Mouse (Mus musculus): ENCODE data around the gene Cend1. TPM values are rescaled to one million over a fixed set of nuclear protein-coding genes. Genes with fewer than 3 reads are reported as not detected.
"Not testable (repeated sequence)": the region's sequence is repeated elsewhere in the genome, so short reads cannot be mapped to it uniquely, and the experiment has no call there.

Gene Cend1
- polyA plus RNA-seq, 1 experiment from 2014 or later, result 0.25 TPM

GRCm38 (mm10) chr7:141416144-141416841 is 13.0 kb downstream of the Cend1 start:
- Histone ChIP-seq H3K9ac (replicated peaks; ENCODE audit: low read depth) (no peak overlapping the region), H3K27me3 (replicated peaks; ENCODE audit: insufficient read depth, low read length) (no peaks in the 10 kb centered on the region), H3K4me1 (ENCODE audit: insufficient read depth, low read depth, low read length) (no peaks in the 10 kb centered on the region; the same call in 1 of the 2 replicates), H3K4me2 (replicated peaks; ENCODE audit: low read depth, low read length) (no peak overlapping the region), H3K27ac (ENCODE audit: low read length) (no peak overlapping the region), H3K36me3 (ENCODE audit: insufficient read depth, low read length) (no peaks in the 10 kb centered on the region), H3K9me3 (ENCODE audit: low read length) (no peaks in the 10 kb centered on the region), H3K4me3 (ENCODE audit: low read depth, low read length) (no peak overlapping the region)
- 75% methylated on average over 6 of the region's 6 CpGs for WGBS
- ATAC-seq (no peak), DNase-seq (ENCODE audit: low spot score) (no peak)
- no peak for TF ChIP-seq CTCF (IDR thresholded peaks at IDR 0.05)
- TF ChIP-seq EP300 (IDR thresholded peaks at IDR 0.05), result no peak

GRCm38 (mm10) chr7:141413809-141414584 is 15.3 kb downstream of the Cend1 start, which contains the start of gene Gatd1:
Gene Gatd1 (minus strand): TSS chr7:141414136.
- no peaks in the 10 kb centered on the region for H3K27me3 ChIP-seq (replicated peaks; ENCODE audit: insufficient read depth, low read length)
- peak; percentile 99 for DNase-seq (ENCODE audit: low spot score)
- no peaks in the 10 kb centered on the region for H3K9me3 ChIP-seq (ENCODE audit: low read length)
- H3K4me2 ChIP-seq (replicated peaks; ENCODE audit: low read depth, low read length), result peak within 1 kb of the TSS; percentile 91
- 1% methylated on average over 55 of the region's 56 CpGs for WGBS
- no peaks in the 10 kb centered on the region for H3K36me3 ChIP-seq (ENCODE audit: insufficient read depth, low read length)
- H3K4me1 ChIP-seq (ENCODE audit: insufficient read depth, low read depth, low read length), result no peaks in the 10 kb centered on the region; the same call in 1 of the 2 replicates
- TF ChIP-seq CTCF (IDR thresholded peaks at IDR 0.05) (peak; percentile 48), EP300 (IDR thresholded peaks at IDR 0.05) (no peak)
- peak within 1 kb of the TSS; percentile 74 for H3K4me3 ChIP-seq (ENCODE audit: low read depth, low read length)
- peak within 1 kb of the TSS; percentile 73 for H3K27ac ChIP-seq (ENCODE audit: low read length)
- peak; percentile 95 for ATAC-seq
- H3K9ac ChIP-seq (replicated peaks; ENCODE audit: low read depth), result peak within 1 kb of the TSS; percentile 66

- DNase-seq (ENCODE audit: low spot score) (peak; percentile 37), ATAC-seq (0 out of 2 replicates have a peak, but pooled peaks have one; percentile 1)
- Histone ChIP-seq H3K4me1 (ENCODE audit: insufficient read depth, low read depth, low read length) (no peaks in the 10 kb centered on the region; the same call in 1 of the 2 replicates), H3K9ac (replicated peaks; ENCODE audit: low read depth) (peak overlapping the region; percentile 66), H3K4me2 (replicated peaks; ENCODE audit: low read depth, low read length) (peak overlapping the region; percentile 91), H3K27ac (ENCODE audit: low read length) (peak overlapping the region; percentile 73), H3K4me3 (ENCODE audit: low read depth, low read length) (peak overlapping the region; percentile 74), H3K9me3 (ENCODE audit: low read length) (no peaks in the 10 kb centered on the region), H3K27me3 (replicated peaks; ENCODE audit: insufficient read depth, low read length) (no peaks in the 10 kb centered on the region), H3K36me3 (ENCODE audit: insufficient read depth, low read length) (no peaks in the 10 kb centered on the region)
- WGBS, result 4% methylated on average over 16 of the region's 16 CpGs
- TF ChIP-seq EP300 (IDR thresholded peaks at IDR 0.05) (no peak), CTCF (IDR thresholded peaks at IDR 0.05) (no peak)
Measured at GRCm38 (mm10) chr7:141413331-141413730, 16.0 kb downstream of the Cend1 start.

GRCm38 (mm10) chr7:141411667-141412066 is 17.6 kb downstream of the Cend1 start:
- 100% methylated on average over 1 of the region's 1 CpGs for WGBS
- no peaks in the 10 kb centered on the region for H3K27me3 ChIP-seq (replicated peaks; ENCODE audit: insufficient read depth, low read length)
- no peak overlapping the region for H3K4me2 ChIP-seq (replicated peaks; ENCODE audit: low read depth, low read length)
- no peak for DNase-seq (ENCODE audit: low spot score)
- ATAC-seq, result no peak
- H3K9me3 ChIP-seq (ENCODE audit: low read length), result no peaks in the 10 kb centered on the region
- no peak overlapping the region for H3K27ac ChIP-seq (ENCODE audit: low read length)
- TF ChIP-seq EP300 (IDR thresholded peaks at IDR 0.05), result no peak
- peak; percentile 6; the same call in 1 of the 2 replicates for TF ChIP-seq CTCF (IDR thresholded peaks at IDR 0.05)
- no peaks in the 10 kb centered on the region; the same call in 1 of the 2 replicates for H3K4me1 ChIP-seq (ENCODE audit: insufficient read depth, low read depth, low read length)
- no peak overlapping the region for H3K4me3 ChIP-seq (ENCODE audit: low read depth, low read length)
- H3K9ac ChIP-seq (replicated peaks; ENCODE audit: low read depth), result no peak overlapping the region; the same call in 1 of the 2 replicates
- H3K36me3 ChIP-seq (ENCODE audit: insufficient read depth, low read length), result no peaks in the 10 kb centered on the region

- no peak for DNase-seq (ENCODE audit: low spot score)
- TF ChIP-seq EP300 (IDR thresholded peaks at IDR 0.05) (no peak), CTCF (IDR thresholded peaks at IDR 0.05) (no peak)
- no peak overlapping the region for H3K4me3 ChIP-seq (ENCODE audit: low read depth, low read length)
- H3K9me3 ChIP-seq (ENCODE audit: low read length), result no peaks in the 10 kb centered on the region
- 87% methylated on average over 8 of the region's 8 CpGs for WGBS
- ATAC-seq, result no peak
- H3K9ac ChIP-seq (replicated peaks; ENCODE audit: low read depth), result no peak overlapping the region
- no peak overlapping the region for H3K27ac ChIP-seq (ENCODE audit: low read length)
- H3K36me3 ChIP-seq (ENCODE audit: insufficient read depth, low read length), result no peaks in the 10 kb centered on the region
- no peaks in the 10 kb centered on the region; the same call in 1 of the 2 replicates for H3K4me1 ChIP-seq (ENCODE audit: insufficient read depth, low read depth, low read length)
- no peaks in the 10 kb centered on the region for H3K27me3 ChIP-seq (replicated peaks; ENCODE audit: insufficient read depth, low read length)
- no peak overlapping the region for H3K4me2 ChIP-seq (replicated peaks; ENCODE audit: low read depth, low read length)
Measured at GRCm38 (mm10) chr7:141410631-141411030, 18.7 kb downstream of the Cend1 start.

- Histone ChIP-seq H3K27me3 (replicated peaks; ENCODE audit: insufficient read depth, low read length) (no peaks in the 10 kb centered on the region), H3K4me3 (ENCODE audit: low read depth, low read length) (no peak overlapping the region), H3K4me2 (replicated peaks; ENCODE audit: low read depth, low read length) (no peak overlapping the region), H3K36me3 (ENCODE audit: insufficient read depth, low read length) (no peaks in the 10 kb centered on the region), H3K27ac (ENCODE audit: low read length) (no peak overlapping the region), H3K9ac (replicated peaks; ENCODE audit: low read depth) (no peak overlapping the region), H3K4me1 (ENCODE audit: insufficient read depth, low read depth, low read length) (no peaks in the 10 kb centered on the region; the same call in 1 of the 2 replicates), H3K9me3 (ENCODE audit: low read length) (no peaks in the 10 kb centered on the region)
- WGBS, result 11% methylated on average over 11 of the region's 11 CpGs
- DNase-seq (ENCODE audit: low spot score) (peak; percentile 90), ATAC-seq (peak; percentile 74)
- TF ChIP-seq EP300 (IDR thresholded peaks at IDR 0.05) (no peak), CTCF (IDR thresholded peaks at IDR 0.05) (peak; percentile 97)
Measured at GRCm38 (mm10) chr7:141408833-141409232, 20.5 kb downstream of the Cend1 start.

- H3K9me3 ChIP-seq (ENCODE audit: low read length); H3K36me3 ChIP-seq (ENCODE audit: insufficient read depth, low read length); H3K4me2 ChIP-seq (replicated peaks; ENCODE audit: low read depth, low read length); DNase-seq (ENCODE audit: low spot score); H3K27ac ChIP-seq (ENCODE audit: low read length); H3K4me1 ChIP-seq (ENCODE audit: insufficient read depth, low read depth, low read length); H3K27me3 ChIP-seq (replicated peaks; ENCODE audit: insufficient read depth, low read length); ATAC-seq; H3K4me3 ChIP-seq (ENCODE audit: low read depth, low read length); H3K9ac ChIP-seq (replicated peaks; ENCODE audit: low read depth): not testable (repeated sequence)
- 97% methylated on average over 7 of the region's 7 CpGs for WGBS
Measured at GRCm38 (mm10) chr7:141407670-141408069, 21.6 kb downstream of the Cend1 start.
